Mouse (Mus musculus) heart, adult 2 months (tissue): ENCODE measurements around the gene Islr. TPM values are rescaled to one million over a fixed set of nuclear protein-coding genes. Genes with fewer than 3 reads are reported as not detected.

Experiments used
- DNase-seq, 2 experiments: peaks; one replicate each; pipeline ENCODE4 v3.0.0; 2021
- H3K27ac ChIP-seq: fragments of 200-600 bp; 2 replicates; pipeline ENCODE4 v1.8.1; 2022
- H3K27me3 ChIP-seq: fragments of 200-500 bp; 2 replicates; pipeline ENCODE4 v1.6.1; 2012; ENCODE audit warnings: mild to moderate bottlenecking, low read length, inconsistent platforms, mixed read lengths; ENCODE audit not compliant: control insufficient read depth, insufficient read depth
- H3K36me3 ChIP-seq: fragments of 200-500 bp; 2 replicates; pipeline ENCODE4 v1.6.1; 2012; ENCODE audit warnings: low read length, inconsistent platforms; ENCODE audit not compliant: control insufficient read depth, insufficient read depth
- H3K4me1 ChIP-seq: fragments of 200-500 bp; 2 replicates; pipeline ENCODE4 v1.6.1; 2011; ENCODE audit warnings: low read length; ENCODE audit not compliant: control insufficient read depth, insufficient read depth
- H3K4me3 ChIP-seq: fragments of 200-600 bp; 2 replicates; pipeline ENCODE4 v1.8.1; 2022
- H3K79me2 ChIP-seq: fragments of 200-500 bp; replicated peaks from 2 replicates; pipeline ENCODE4 v1.6.1; 2012; ENCODE audit warnings: mild to moderate bottlenecking, inconsistent platforms, low read length, moderate library complexity, mixed read lengths; ENCODE audit not compliant: control insufficient read depth, insufficient read depth
- H3K9ac ChIP-seq: fragments of 200-500 bp; 2 replicates; pipeline ENCODE4 v1.6.1; 2012; ENCODE audit warnings: low read depth, mild to moderate bottlenecking, control low read depth, inconsistent platforms, low read length, mixed read lengths
- CTCF ChIP-seq: fragments of 200-600 bp; IDR thresholded peaks from 2 replicates; pipeline ENCODE4 v1.8.1; 2022; ENCODE audit warnings: antibody characterized with exemption, mild to moderate bottlenecking, moderate library complexity
- EP300 ChIP-seq: fragments of 200-500 bp; IDR thresholded peaks from 2 replicates; pipeline ENCODE4 v1.6.1; 2011; ENCODE audit warnings: low read depth, low read length, control low read depth; ENCODE audit not compliant: insufficient read depth
- POLR2A ChIP-seq: fragments of 200-500 bp; IDR thresholded peaks from 2 replicates; pipeline ENCODE4 v1.6.1; 2011; ENCODE audit warnings: mild to moderate bottlenecking, low read depth, low read length, control low read depth; ENCODE audit not compliant: insufficient read depth
- WGBS: fragments of 180-500 bp; shearing (Covaris S2); methylation state at CpG from one replicate; pipeline ENCODE4 v1.1.7; 2018; 5-methylcytosine and 5-hydroxymethylcytosine counted together
- intact Hi-C: fragments of 180-260 bp; cut with DNase I; formaldehyde crosslinking; loops from one replicate; pipeline ENCODE4 v1.15.1; 2025
- polyA plus RNA-seq: library from polyadenylated mRNA; depleted of rRNA; stranded (reverse); fragments of >200 nt; gene quantifications from 2 replicates; pipeline ENCODE4 v1.2.3, GENCODE M21; 2012
- total RNA-seq, 2 experiments: library from RNA; stranded (reverse); gene quantifications; 2 replicates each; pipeline ENCODE4 v1.2.3; 2021

Islr gene
- total and polyA plus RNA-seq, 3 experiments = 19.1 to 100.0 (median 29.8) TPM

DNA sequence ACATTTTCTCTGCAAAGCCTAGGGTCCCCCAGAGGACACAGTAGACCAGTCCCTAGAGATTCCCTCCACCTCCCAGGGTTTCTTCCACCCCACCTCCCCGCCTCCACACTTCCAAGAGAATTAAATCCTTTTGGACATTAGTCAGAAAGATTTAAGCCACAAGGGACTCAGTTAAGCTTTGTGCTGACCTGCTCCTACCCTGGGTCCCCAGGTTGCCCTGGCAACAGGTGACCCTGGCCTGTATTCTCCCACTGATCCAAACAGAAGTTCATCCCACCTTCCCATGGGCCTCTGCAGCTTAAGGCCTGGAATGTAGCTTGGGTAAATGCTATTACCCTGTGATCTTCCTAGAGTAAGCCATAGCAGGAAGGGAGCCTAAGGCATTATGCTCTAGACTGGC, 59.4 kb downstream of the Islr start:
- Histone ChIP-seq H3K4me3 (no peak overlapping the region), H3K27me3 (no peaks in the 10 kb centered on the region), H3K79me2 (no peaks in the 10 kb centered on the region), H3K36me3 (no peaks in the 10 kb centered on the region), H3K4me1 (peaks cover under 1% of the 10 kb centered on the region; the same call in 1 of the 2 replicates), H3K27ac (no peak overlapping the region), H3K9ac (no peak overlapping the region)
- TF ChIP-seq POLR2A (no peak), CTCF (no peak), EP300 (no peak)
- no peak for DNase-seq
- intact Hi-C loops = no loop called here
- 86% methylated on average over 1 of the region's 1 CpGs for WGBS

DNA sequence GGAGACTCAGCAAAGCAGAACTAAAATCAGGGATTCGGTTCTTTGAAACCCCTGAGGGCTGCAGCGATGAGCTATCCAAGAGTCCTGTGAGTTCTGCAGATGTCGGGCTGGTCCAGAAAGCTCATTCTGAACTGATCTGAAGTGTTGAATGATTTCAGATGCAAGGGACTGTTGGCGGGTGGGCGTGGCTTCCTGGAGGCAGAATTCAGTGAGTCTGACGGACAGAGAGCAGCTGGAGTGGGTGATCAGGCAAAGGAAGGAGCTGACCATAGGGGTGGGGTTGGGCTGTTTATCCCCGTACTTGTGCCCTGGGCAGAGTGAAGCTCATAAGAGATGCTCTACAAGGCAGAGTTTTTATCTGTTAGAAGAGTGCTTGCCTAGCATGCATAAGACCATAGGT, 60.7 kb downstream of the Islr start:
- H3K79me2 ChIP-seq = no peaks in the 10 kb centered on the region
- no peak overlapping the region for H3K9ac ChIP-seq
- no peak overlapping the region for H3K4me3 ChIP-seq
- peak; percentile 38 to 43 for DNase-seq
- WGBS = 38% methylated on average over 7 of the region's 7 CpGs
- intact Hi-C loops = no loop called here
- TF ChIP-seq CTCF (no peak), POLR2A (no peak), EP300 (no peak)
- peaks cover 1% of the 10 kb centered on the region; the same call in 1 of the 2 replicates for H3K4me1 ChIP-seq
- no peaks in the 10 kb centered on the region for H3K36me3 ChIP-seq
- no peaks in the 10 kb centered on the region for H3K27me3 ChIP-seq
- H3K27ac ChIP-seq = no peak overlapping the region

DNA sequence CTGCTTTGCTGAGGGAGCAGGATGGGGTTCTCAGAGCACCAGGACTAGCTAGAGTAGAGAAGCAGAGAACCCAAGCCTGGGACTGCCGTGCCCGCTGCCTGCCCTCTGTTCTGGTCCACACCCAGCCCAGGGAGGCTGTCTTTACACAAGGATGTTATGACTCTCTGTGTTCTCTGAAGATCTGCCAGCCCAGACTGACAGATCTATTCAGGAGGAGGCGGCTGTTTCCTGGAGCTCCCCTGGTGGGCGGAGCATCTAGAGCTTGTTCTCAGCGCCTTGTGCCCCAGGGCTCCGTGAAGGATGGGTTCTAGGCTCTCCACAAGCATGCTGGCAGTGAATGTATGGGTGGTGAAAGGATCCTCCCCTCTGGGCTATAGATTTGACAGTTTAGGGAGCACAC, 64.2 kb downstream of the Islr start:
- no peak overlapping the region for H3K4me3 ChIP-seq
- no peaks in the 10 kb centered on the region for H3K36me3 ChIP-seq
- H3K9ac ChIP-seq = no peak overlapping the region
- no peak for TF ChIP-seq CTCF
- no peak for TF ChIP-seq EP300
- TF ChIP-seq POLR2A = no peak
- intact Hi-C loops = no loop called here
- no peaks in the 10 kb centered on the region for H3K79me2 ChIP-seq
- H3K27me3 ChIP-seq = no peaks in the 10 kb centered on the region
- no peak overlapping the region for H3K27ac ChIP-seq
- peak in 1 of 2 experiments; percentile 50 for DNase-seq
- 17% methylated on average over 6 of the region's 6 CpGs for WGBS
- H3K4me1 ChIP-seq = peaks cover 1% of the 10 kb centered on the region; the same call in 1 of the 2 replicates

- no peaks in the 10 kb centered on the region; the same call in 1 of the 2 replicates for H3K27me3 ChIP-seq
- H3K79me2 ChIP-seq = no peaks in the 10 kb centered on the region
- intact Hi-C loops = no loop called here
- DNase-seq = no peak
- WGBS = 26% methylated on average over 2 of the region's 2 CpGs
- H3K4me3 ChIP-seq = no peak overlapping the region
- H3K9ac ChIP-seq = no peak overlapping the region
- no peaks in the 10 kb centered on the region for H3K36me3 ChIP-seq
- TF ChIP-seq EP300 = no peak
- no peak for TF ChIP-seq CTCF
- TF ChIP-seq POLR2A = no peak
- H3K27ac ChIP-seq = no peak overlapping the region
- H3K4me1 ChIP-seq = peaks cover 1% of the 10 kb centered on the region; the same call in 1 of the 2 replicates
Measured at GRCm38 (mm10) chr9:58135921-58136321, 68.2 kb downstream of the Islr start.

GRCm38 (mm10) chr9:58134906-58135305, 69.2 kb downstream of the Islr start:
- intact Hi-C loops = no loop called here
- Histone ChIP-seq H3K4me3 (no peak overlapping the region), H3K4me1 (peaks cover 1% of the 10 kb centered on the region; the same call in 1 of the 2 replicates), H3K79me2 (no peaks in the 10 kb centered on the region), H3K27me3 (no peaks in the 10 kb centered on the region; the same call in none of the 2 replicates), H3K36me3 (no peaks in the 10 kb centered on the region), H3K9ac (no peak overlapping the region), H3K27ac (no peak overlapping the region)
- TF ChIP-seq CTCF (no peak), EP300 (no peak), POLR2A (no peak)
- WGBS = 24% methylated on average over 7 of the region's 7 CpGs
- DNase-seq = no peak

DNA sequence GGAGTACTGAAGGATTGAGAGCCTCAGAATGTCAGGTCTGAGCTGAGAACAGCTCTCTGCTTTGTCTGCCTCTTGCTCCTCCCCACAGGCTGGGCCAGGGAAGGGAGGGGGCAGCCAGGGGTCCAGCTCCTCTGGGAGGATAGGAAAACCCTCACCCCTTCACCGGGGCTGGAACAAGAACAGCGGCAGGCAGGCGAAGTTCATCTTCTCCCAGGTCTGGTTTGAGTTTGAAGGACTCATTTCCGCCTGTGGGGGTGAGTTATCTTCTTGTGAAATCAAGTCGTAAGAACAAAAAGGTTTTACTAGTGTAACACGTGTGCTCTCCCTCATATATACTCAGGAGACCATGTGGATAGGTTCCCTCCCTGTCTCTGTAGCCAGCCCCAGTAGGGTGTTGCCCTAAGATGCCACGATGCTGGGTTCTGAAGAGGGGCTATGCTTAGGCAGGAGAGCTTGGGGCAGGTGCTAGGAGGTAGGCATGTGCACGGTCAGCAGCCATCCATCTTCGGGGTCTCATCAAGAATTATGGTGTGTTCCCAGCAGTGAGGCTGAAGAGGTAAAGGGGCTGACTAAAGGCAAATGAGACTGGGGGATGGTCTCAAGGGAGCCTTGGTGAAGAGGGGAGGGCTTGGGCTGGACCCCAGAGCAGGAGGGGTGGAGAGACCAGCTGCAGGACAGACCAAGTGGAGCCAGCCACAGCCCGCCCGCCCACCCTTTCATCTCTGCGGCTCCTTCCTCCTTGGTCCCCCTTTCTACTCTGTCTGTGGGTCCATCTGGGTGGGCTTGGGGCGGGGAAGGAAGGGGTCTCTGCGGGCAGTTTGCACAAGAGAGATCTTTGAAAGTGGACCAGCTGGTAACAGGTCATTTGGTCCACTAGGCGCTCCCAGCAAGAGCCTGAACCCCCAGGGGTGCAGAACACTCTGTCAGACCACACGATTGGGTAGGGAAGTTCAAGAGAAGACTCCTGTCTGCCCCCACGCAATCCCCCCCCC, 69.9 kb downstream of the Islr start:
- Histone ChIP-seq H3K36me3 (no peaks in the 10 kb centered on the region), H3K4me3 (no peak overlapping the region), H3K4me1 (no peaks in the 10 kb centered on the region), H3K27ac (no peak overlapping the region), H3K27me3 (peaks cover 2% of the 10 kb centered on the region), H3K9ac (no peak overlapping the region), H3K79me2 (no peaks in the 10 kb centered on the region)
- no peak for DNase-seq
- intact Hi-C loops = no loop called here
- TF ChIP-seq POLR2A (no peak), CTCF (no peak), EP300 (no peak)
- WGBS = 20% methylated on average over 17 of the region's 17 CpGs
